Mouse (Mus musculus) intestine, embryonic 14.5 days (tissue): ENCODE data around the gene Prnp. TPM values are rescaled to one million over a fixed set of nuclear protein-coding genes. Genes with fewer than 3 reads are reported as not detected.
A peak's percentile ranks its signal among the peaks of the same experiment; 100 is the strongest.

Experiments used
- ATAC-seq: fragments of 200-750 bp; cut with Nextera tagmentation; replicated peaks from 2 replicates; pipeline ENCODE4 v1.8.0; 2017; ENCODE audit warnings: low read depth, moderate number of reproducible peaks, moderate TSS enrichment, moderate library complexity; ENCODE audit not compliant: low FRiP score, low TSS enrichment
- DNase-seq: peaks from one replicate; pipeline ENCODE4 v3.0.0-alpha.2; 2018; ENCODE audit warnings: low spot score
- H3K27ac ChIP-seq: fragments of 300-500 bp; sonication (generic); 2 replicates; pipeline ENCODE4 v1.5.1; 2014; ENCODE audit warnings: low read depth, mild to moderate bottlenecking, control low read depth
- H3K27me3 ChIP-seq: fragments of 300-500 bp; sonication (generic); replicated peaks from 2 replicates; pipeline ENCODE4 v1.6.1; 2014; ENCODE audit warnings: low read length, control low read depth; ENCODE audit not compliant: control insufficient read depth, insufficient read depth
- H3K36me3 ChIP-seq: fragments of 300-500 bp; sonication (generic); 2 replicates; pipeline ENCODE4 v1.6.1; 2014; ENCODE audit warnings: low read length, control low read depth; ENCODE audit not compliant: control insufficient read depth, insufficient read depth
- H3K4me1 ChIP-seq: fragments of 300-500 bp; sonication (generic); replicated peaks from 2 replicates; pipeline ENCODE4 v1.6.1; 2014; ENCODE audit warnings: low read length, control low read depth, mixed read lengths; ENCODE audit not compliant: control insufficient read depth, insufficient read depth
- H3K4me2 ChIP-seq: fragments of 300-500 bp; sonication (generic); 2 replicates; pipeline ENCODE4 v1.6.1; 2014; ENCODE audit warnings: low read length
- H3K4me3 ChIP-seq: fragments of 300-500 bp; sonication (generic); 2 replicates; pipeline ENCODE4 v1.5.1; 2014; ENCODE audit warnings: low read depth, low read length, control low read depth, mixed read lengths
- H3K9ac ChIP-seq: fragments of 300-500 bp; sonication (generic); 2 replicates; pipeline ENCODE4 v1.6.1; 2014; ENCODE audit warnings: mild to moderate bottlenecking, low read length
- H3K9me3 ChIP-seq: fragments of 300-500 bp; sonication (generic); 2 replicates; pipeline ENCODE4 v1.6.1; 2016; ENCODE audit warnings: low read length, control low read depth; ENCODE audit not compliant: control insufficient read depth
- WGBS: fragments of 180-500 bp; shearing (Covaris S2); extraction: QIAGEN DNeasy Blood & Tissue Kit; methylation state at CpG from one replicate; pipeline ENCODE4 v1.1.7; 2014; 5-methylcytosine and 5-hydroxymethylcytosine counted together
- polyA plus RNA-seq: library from polyadenylated mRNA; unstranded; fragments of >200 nt; fragmentation: Nextera tagmentation; extraction: Ambion mirVana; gene quantifications from 2 replicates; pipeline ENCODE4 v1.2.1, GENCODE M21; 2014

The Prnp gene
- polyA plus RNA-seq, 1 experiment from 2014 or later, result 41.3 TPM

DNA sequence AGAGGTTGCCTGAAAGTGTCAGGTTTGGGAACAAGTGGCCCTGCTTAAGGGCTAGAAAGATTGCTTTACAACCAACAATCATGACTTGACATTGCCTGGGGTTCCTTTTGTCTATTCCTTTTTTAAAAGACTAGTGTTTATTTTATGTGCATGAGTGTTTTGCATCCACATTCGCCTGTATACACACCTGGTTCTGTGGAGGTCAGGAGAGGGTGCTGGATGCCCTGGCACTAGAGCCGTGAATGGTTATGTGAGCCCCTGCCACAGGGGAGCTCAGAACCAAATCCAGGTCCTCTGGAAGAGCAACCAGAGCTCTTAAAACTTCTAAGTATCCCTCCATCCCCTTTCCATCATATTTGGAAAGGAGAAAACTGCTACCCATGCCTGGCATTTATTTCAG, 1.1 kb downstream of the Prnp start:
- no peaks in the 10 kb centered on the region for H3K9me3 ChIP-seq
- WGBS, result 53% methylated on average over 2 of the region's 2 CpGs
- H3K4me1 ChIP-seq, result peaks cover 8% of the 10 kb centered on the region
- no peak for ATAC-seq
- no peak overlapping the region for H3K27ac ChIP-seq
- H3K4me2 ChIP-seq, result peak overlapping the region; percentile 64
- DNase-seq, result no peak
- peak overlapping the region; percentile 56 for H3K4me3 ChIP-seq
- no peaks in the 10 kb centered on the region for H3K36me3 ChIP-seq
- H3K9ac ChIP-seq, result no peak overlapping the region
- no peaks in the 10 kb centered on the region for H3K27me3 ChIP-seq

DNA sequence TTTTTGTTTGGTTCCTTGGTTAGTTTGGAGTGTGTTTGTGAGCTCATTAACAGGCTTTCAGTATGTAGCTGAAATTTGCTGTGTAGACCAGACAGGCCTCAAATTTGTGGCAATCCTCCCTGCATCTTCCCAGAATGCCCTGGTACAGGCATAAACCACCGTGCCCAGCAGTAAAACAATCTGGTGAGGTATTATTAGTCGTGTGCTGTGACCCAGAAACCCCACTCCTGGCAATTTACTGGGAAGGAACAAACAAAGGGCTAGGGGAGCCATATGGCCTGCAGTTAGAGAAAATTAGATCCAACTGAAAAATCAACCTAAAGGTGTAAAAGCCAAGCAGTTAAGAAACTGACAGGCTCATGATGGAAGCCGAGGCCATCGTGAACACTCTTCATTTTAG, 1.6 kb downstream of the Prnp start:
- DNase-seq (no peak), ATAC-seq (no peak)
- 0 out of 2 replicates have a peak overlapping the region, but pooled peaks have one; percentile 5 for H3K9ac ChIP-seq
- H3K4me2 ChIP-seq, result peak overlapping the region; percentile 64
- no peak overlapping the region for H3K27ac ChIP-seq
- no peaks in the 10 kb centered on the region for H3K9me3 ChIP-seq
- H3K36me3 ChIP-seq, result no peaks in the 10 kb centered on the region
- peak overlapping the region; percentile 56; the same call in 1 of the 2 replicates for H3K4me3 ChIP-seq
- H3K4me1 ChIP-seq, result peaks cover 8% of the 10 kb centered on the region
- 40% methylated on average over 4 of the region's 4 CpGs for WGBS
- H3K27me3 ChIP-seq, result no peaks in the 10 kb centered on the region

- no peaks in the 10 kb centered on the region for H3K36me3 ChIP-seq
- no peaks in the 10 kb centered on the region for H3K9me3 ChIP-seq
- ATAC-seq (no peak), DNase-seq (no peak)
- H3K4me3 ChIP-seq, result no peak overlapping the region
- H3K9ac ChIP-seq, result no peak overlapping the region
- H3K27ac ChIP-seq, result no peak overlapping the region
- no peak overlapping the region for H3K4me2 ChIP-seq
- 79% methylated on average over 8 of the region's 8 CpGs for WGBS
- peaks cover 8% of the 10 kb centered on the region for H3K4me1 ChIP-seq
- H3K27me3 ChIP-seq, result no peaks in the 10 kb centered on the region
Observed at GRCm38 (mm10) chr2:131912526-131913258, 3.0 kb downstream of the Prnp start.

GRCm38 (mm10) chr2:131932275-131932902, 22.7 kb downstream of the Prnp start:
- no peak for ATAC-seq
- Histone ChIP-seq H3K27me3 (no peaks in the 10 kb centered on the region), H3K4me2 (no peak overlapping the region), H3K9ac (no peak overlapping the region), H3K9me3 (no peaks in the 10 kb centered on the region), H3K4me1 (peaks cover 7% of the 10 kb centered on the region; the same call in 1 of the 2 replicates), H3K36me3 (peaks cover 11% of the 10 kb centered on the region; the same call in 1 of the 2 replicates), H3K4me3 (no peak overlapping the region), H3K27ac (no peak overlapping the region)
- no peak for DNase-seq
- 63% methylated on average over 7 of the region's 7 CpGs for WGBS

DNA sequence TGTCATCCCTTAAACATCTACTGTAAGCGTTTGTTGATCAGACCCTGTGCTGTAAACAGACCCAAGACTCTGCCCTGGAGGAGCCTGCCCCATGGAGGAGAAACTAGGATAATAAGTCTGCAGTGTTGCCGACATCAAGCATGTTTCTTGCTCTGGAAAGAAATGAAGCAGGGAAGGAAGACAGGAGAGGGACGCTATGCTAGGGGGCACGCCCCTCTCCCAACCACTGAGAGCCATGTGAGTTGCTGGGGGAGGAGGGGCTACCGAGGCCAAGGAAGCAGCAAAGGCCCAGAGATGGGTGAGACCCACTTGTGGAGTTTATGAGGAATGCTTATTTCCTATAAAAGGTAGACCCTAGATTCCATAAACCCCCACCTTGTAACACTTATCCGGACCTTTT, 23.3 kb downstream of the Prnp start:
- no peak overlapping the region for H3K4me2 ChIP-seq
- no peak for DNase-seq
- peaks cover 7% of the 10 kb centered on the region; the same call in 1 of the 2 replicates for H3K4me1 ChIP-seq
- H3K36me3 ChIP-seq, result peaks cover 11% of the 10 kb centered on the region; the same call in 1 of the 2 replicates
- H3K9me3 ChIP-seq, result no peaks in the 10 kb centered on the region
- no peak overlapping the region for H3K27ac ChIP-seq
- no peak overlapping the region for H3K4me3 ChIP-seq
- no peak overlapping the region for H3K9ac ChIP-seq
- WGBS, result 22% methylated on average over 6 of the region's 6 CpGs
- no peak for ATAC-seq
- H3K27me3 ChIP-seq, result no peaks in the 10 kb centered on the region

- Histone ChIP-seq H3K4me2 (no peak overlapping the region), H3K4me1 (peaks cover 7% of the 10 kb centered on the region; the same call in 1 of the 2 replicates), H3K9me3 (no peaks in the 10 kb centered on the region), H3K4me3 (no peak overlapping the region), H3K36me3 (peaks cover 11% of the 10 kb centered on the region; the same call in 1 of the 2 replicates), H3K27me3 (no peaks in the 10 kb centered on the region), H3K27ac (no peak overlapping the region), H3K9ac (no peak overlapping the region)
- ATAC-seq (no peak), DNase-seq (no peak)
- WGBS, result 52% methylated on average over 3 of the region's 3 CpGs
Observed at GRCm38 (mm10) chr2:131933598-131933997, 23.9 kb downstream of the Prnp start.

DNA sequence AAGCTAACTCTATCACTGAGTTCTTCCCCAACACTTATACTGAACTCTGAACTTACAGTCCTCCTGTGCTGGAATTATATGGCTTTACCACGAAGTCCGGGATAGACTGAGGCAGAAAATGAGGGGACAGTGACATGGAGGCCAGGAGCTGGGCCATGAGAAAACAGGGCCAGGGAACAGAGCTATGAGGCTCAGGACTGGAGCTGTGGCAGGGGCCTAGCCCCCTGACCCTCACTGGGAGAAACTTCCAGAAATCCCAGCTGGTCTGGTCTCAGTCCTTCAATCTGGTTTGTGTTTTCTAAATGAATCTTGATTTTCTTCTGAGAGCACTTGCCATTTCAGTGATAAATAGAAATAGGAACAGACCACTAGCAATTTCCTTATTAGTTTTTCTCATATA, 24.5 kb downstream of the Prnp start:
- no peak for DNase-seq
- no peak for ATAC-seq
- Histone ChIP-seq H3K9ac (no peak overlapping the region), H3K9me3 (no peaks in the 10 kb centered on the region), H3K27ac (no peak overlapping the region), H3K4me1 (peaks cover 7% of the 10 kb centered on the region; the same call in 1 of the 2 replicates), H3K4me3 (no peak overlapping the region), H3K36me3 (peaks cover 11% of the 10 kb centered on the region; the same call in 1 of the 2 replicates), H3K4me2 (no peak overlapping the region), H3K27me3 (no peaks in the 10 kb centered on the region)
- WGBS, result 83% methylated on average over 2 of the region's 2 CpGs

- H3K27me3 ChIP-seq, result no peaks in the 10 kb centered on the region
- 72% methylated on average over 10 of the region's 10 CpGs for WGBS
- no peak overlapping the region for H3K4me3 ChIP-seq
- peaks cover 7% of the 10 kb centered on the region; the same call in 1 of the 2 replicates for H3K4me1 ChIP-seq
- no peak overlapping the region for H3K27ac ChIP-seq
- no peak for DNase-seq
- no peaks in the 10 kb centered on the region for H3K9me3 ChIP-seq
- peak; percentile 30; the same call in 1 of the 2 replicates for ATAC-seq
- H3K4me2 ChIP-seq, result no peak overlapping the region
- peaks cover 11% of the 10 kb centered on the region; the same call in 1 of the 2 replicates for H3K36me3 ChIP-seq
- no peak overlapping the region for H3K9ac ChIP-seq
Observed at GRCm38 (mm10) chr2:131935390-131936105, 25.8 kb downstream of the Prnp start.
